Mouse (Mus musculus) liver, embryonic 16.5 days (tissue): ENCODE results near the gene Myo10. TPM values are rescaled to one million over a fixed set of nuclear protein-coding genes. Genes with fewer than 3 reads are reported as not detected.

ENCODE experiments used
- ATAC-seq: fragments of 200-750 bp; cut with Nextera tagmentation; 2 replicates; pipeline ENCODE4 v1.8.0; 2017; ENCODE audit warnings: low read depth, mild to moderate bottlenecking, moderate number of reproducible peaks, moderate library complexity
- H3K27ac ChIP-seq: fragments of 300-500 bp; sonication (generic); 2 replicates; pipeline ENCODE4 v1.5.1; 2014; ENCODE audit warnings: mild to moderate bottlenecking, low read length
- H3K27me3 ChIP-seq: fragments of 300-500 bp; sonication (generic); 2 replicates; pipeline ENCODE4 v1.6.1; 2014; ENCODE audit warnings: low read depth, low read length, mixed read lengths; ENCODE audit not compliant: control insufficient read depth, insufficient read depth
- H3K36me3 ChIP-seq: fragments of 300-500 bp; sonication (generic); 2 replicates; pipeline ENCODE4 v1.6.1; 2014; ENCODE audit warnings: mild to moderate bottlenecking; ENCODE audit not compliant: control insufficient read depth, insufficient read depth
- H3K4me1 ChIP-seq: fragments of 300-500 bp; sonication (generic); 2 replicates; pipeline ENCODE4 v1.6.1; 2014; ENCODE audit warnings: low read depth, low read length, mixed read lengths; ENCODE audit not compliant: control insufficient read depth
- H3K4me2 ChIP-seq: fragments of 300-500 bp; sonication (generic); 2 replicates; pipeline ENCODE4 v1.6.1; 2014; ENCODE audit warnings: low read depth, low read length, mixed read lengths
- H3K4me3 ChIP-seq: fragments of 300-500 bp; sonication (generic); 2 replicates; pipeline ENCODE4 v1.5.1; 2014; ENCODE audit warnings: low read depth, mild to moderate bottlenecking, low read length
- H3K9ac ChIP-seq: fragments of 300-500 bp; sonication (generic); 2 replicates; pipeline ENCODE4 v1.6.1; 2014; ENCODE audit warnings: low read depth, low read length
- H3K9me3 ChIP-seq: fragments of 300-500 bp; sonication (generic); replicated peaks from 2 replicates; pipeline ENCODE4 v1.6.1; 2016; ENCODE audit warnings: low read length; ENCODE audit not compliant: control insufficient read depth
- WGBS: fragments of 180-500 bp; shearing (Covaris S2); extraction: QIAGEN DNeasy Blood & Tissue Kit; methylation state at CpG from one replicate; pipeline ENCODE4 v1.1.7; 2014; ENCODE audit not compliant: insufficient replicate concordance; 5-methylcytosine and 5-hydroxymethylcytosine counted together
- polyA plus RNA-seq: library from polyadenylated mRNA; unstranded; fragments of >200 nt; fragmentation: Nextera tagmentation; extraction: Ambion mirVana; gene quantifications from 2 replicates; pipeline ENCODE4 v1.2.1, GENCODE M21; 2015

Gene Myo10
- polyA plus RNA-seq, 1 experiment from 2014 or later: 4.5 TPM

GRCm38 (mm10) chr15:25794123-25794522 is 171.8 kb downstream of the Myo10 start:
- no peak for ATAC-seq
- no peaks in the 10 kb centered on the region for H3K4me1 ChIP-seq
- 67% methylated on average over 8 of the region's 8 CpGs for WGBS
- H3K4me2 ChIP-seq: no peak overlapping the region
- no peaks in the 10 kb centered on the region for H3K9me3 ChIP-seq
- no peak overlapping the region for H3K27ac ChIP-seq
- no peak overlapping the region for H3K4me3 ChIP-seq
- H3K27me3 ChIP-seq: no peaks in the 10 kb centered on the region
- H3K9ac ChIP-seq: no peak overlapping the region
- peaks cover 3% of the 10 kb centered on the region; the same call in 1 of the 2 replicates for H3K36me3 ChIP-seq

- ATAC-seq: no peak
- H3K9ac ChIP-seq: no peak overlapping the region
- no peak overlapping the region for H3K27ac ChIP-seq
- H3K4me1 ChIP-seq: no peaks in the 10 kb centered on the region
- no peaks in the 10 kb centered on the region for H3K27me3 ChIP-seq
- peaks cover 3% of the 10 kb centered on the region; the same call in 1 of the 2 replicates for H3K36me3 ChIP-seq
- 81% methylated on average over 9 of the region's 9 CpGs for whole genome bisulfite sequencing
- H3K4me3 ChIP-seq: no peak overlapping the region
- no peak overlapping the region for H3K4me2 ChIP-seq
- no peaks in the 10 kb centered on the region for H3K9me3 ChIP-seq
Observed at GRCm38 (mm10) chr15:25795496-25795895, 173.2 kb downstream of the Myo10 start.

GRCm38 (mm10) chr15:25796353-25796752 is 174.0 kb downstream of the Myo10 start:
- Histone ChIP-seq H3K9me3 (no peaks in the 10 kb centered on the region), H3K27ac (no peak overlapping the region), H3K4me3 (no peak overlapping the region), H3K27me3 (no peaks in the 10 kb centered on the region), H3K36me3 (peaks cover 3% of the 10 kb centered on the region; the same call in 1 of the 2 replicates), H3K4me1 (no peaks in the 10 kb centered on the region), H3K9ac (no peak overlapping the region), H3K4me2 (no peak overlapping the region)
- no peak for ATAC-seq
- 40% methylated on average over 3 of the region's 3 CpGs for WGBS

- Histone ChIP-seq H3K4me2 (no peak overlapping the region), H3K4me3 (no peak overlapping the region), H3K9ac (no peak overlapping the region), H3K9me3 (no peaks in the 10 kb centered on the region), H3K4me1 (no peaks in the 10 kb centered on the region), H3K36me3 (peaks cover 3% of the 10 kb centered on the region; the same call in 1 of the 2 replicates), H3K27me3 (no peaks in the 10 kb centered on the region), H3K27ac (no peak overlapping the region)
- no peak for ATAC-seq
- WGBS: 67% methylated on average over 8 of the region's 8 CpGs
Observed at GRCm38 (mm10) chr15:25797179-25797578, 174.9 kb downstream of the Myo10 start.

- WGBS: 52% methylated on average over 1 of the region's 1 CpGs
- no peak overlapping the region for H3K4me3 ChIP-seq
Observed at GRCm38 (mm10) chr15:25797888-25798287, 175.6 kb downstream of the Myo10 start.

GRCm38 (mm10) chr15:25801726-25802125 is 179.4 kb downstream of the Myo10 start:
- no peaks in the 10 kb centered on the region for H3K27me3 ChIP-seq
- H3K9me3 ChIP-seq: no peaks in the 10 kb centered on the region
- no peak overlapping the region for H3K4me2 ChIP-seq
- no peak overlapping the region for H3K4me3 ChIP-seq
- ATAC-seq: no peak
- no peaks in the 10 kb centered on the region for H3K4me1 ChIP-seq
- H3K27ac ChIP-seq: no peak overlapping the region
- H3K36me3 ChIP-seq: no peaks in the 10 kb centered on the region; the same call in 1 of the 2 replicates
- no peak overlapping the region for H3K9ac ChIP-seq
- WGBS: 76% methylated on average over 5 of the region's 5 CpGs

More at GRCm38 (mm10) chr15:25797888-25798287, 175.6 kb downstream of the Myo10 start:
- peaks cover 3% of the 10 kb centered on the region; the same call in 1 of the 2 replicates for H3K36me3 ChIP-seq
- H3K27ac ChIP-seq: no peak overlapping the region
- no peak for ATAC-seq
- no peaks in the 10 kb centered on the region for H3K4me1 ChIP-seq
- H3K4me2 ChIP-seq: no peak overlapping the region
- H3K27me3 ChIP-seq: no peaks in the 10 kb centered on the region
- no peak overlapping the region for H3K9ac ChIP-seq
- H3K9me3 ChIP-seq: no peaks in the 10 kb centered on the region

- WGBS: 66% methylated on average over 8 of the region's 8 CpGs
- Histone ChIP-seq H3K27me3 (no peaks in the 10 kb centered on the region), H3K27ac (no peak overlapping the region), H3K9me3 (no peaks in the 10 kb centered on the region), H3K36me3 (no peaks in the 10 kb centered on the region; the same call in 1 of the 2 replicates), H3K4me3 (no peak overlapping the region), H3K4me2 (no peak overlapping the region), H3K4me1 (no peaks in the 10 kb centered on the region), H3K9ac (no peak overlapping the region)
- no peak for ATAC-seq
Observed at GRCm38 (mm10) chr15:25802194-25802593, 179.9 kb downstream of the Myo10 start.

- no peaks in the 10 kb centered on the region for H3K9me3 ChIP-seq
- H3K27ac ChIP-seq: no peak overlapping the region
- no peak overlapping the region for H3K4me3 ChIP-seq
- H3K4me2 ChIP-seq: no peak overlapping the region
- no peaks in the 10 kb centered on the region for H3K27me3 ChIP-seq
- no peaks in the 10 kb centered on the region for H3K4me1 ChIP-seq
- WGBS: 77% methylated on average over 15 of the region's 15 CpGs
- ATAC-seq: no peak
- no peak overlapping the region for H3K9ac ChIP-seq
- peaks cover 4% of the 10 kb centered on the region; the same call in 1 of the 2 replicates for H3K36me3 ChIP-seq
Observed at GRCm38 (mm10) chr15:25803111-25803510, 180.8 kb downstream of the Myo10 start.

GRCm38 (mm10) chr15:25805336-25806110 is 183.2 kb downstream of the Myo10 start:
- Histone ChIP-seq H3K27ac (no peak overlapping the region), H3K9ac (no peak overlapping the region), H3K27me3 (no peaks in the 10 kb centered on the region), H3K4me1 (no peaks in the 10 kb centered on the region), H3K9me3 (no peaks in the 10 kb centered on the region), H3K4me2 (no peak overlapping the region), H3K4me3 (no peak overlapping the region), H3K36me3 (peaks cover 4% of the 10 kb centered on the region; the same call in 1 of the 2 replicates)
- ATAC-seq: peak; percentile 41; the same call in 1 of the 2 replicates
- WGBS: 68% methylated on average over 21 of the region's 21 CpGs
